Mouse (Mus musculus) cerebellum, adult 2 months (tissue): ENCODE measurements around the gene Pcif1.

Source experiments
- CTCF ChIP-seq: fragments of 200-500 bp; IDR thresholded peaks from 2 replicates; pipeline ENCODE4 v1.5.1; 2011; ENCODE audit warnings: low read depth, mild to moderate bottlenecking, control low read depth, low read length, moderate library complexity, borderline replicate concordance; ENCODE audit not compliant: insufficient read depth
- POLR2A ChIP-seq: fragments of 200-500 bp; IDR thresholded peaks from 2 replicates; pipeline ENCODE4 v1.6.1; 2011; ENCODE audit warnings: low read length, control low read depth, borderline replicate concordance; ENCODE audit not compliant: insufficient read depth

- TF ChIP-seq CTCF, result no peak
- TF ChIP-seq POLR2A, result no peak
Measured at GRCm38 (mm10) chr2:164890411-164891049, 11.4 kb downstream of the Pcif1 start.
